In the genomic region with DNA sequence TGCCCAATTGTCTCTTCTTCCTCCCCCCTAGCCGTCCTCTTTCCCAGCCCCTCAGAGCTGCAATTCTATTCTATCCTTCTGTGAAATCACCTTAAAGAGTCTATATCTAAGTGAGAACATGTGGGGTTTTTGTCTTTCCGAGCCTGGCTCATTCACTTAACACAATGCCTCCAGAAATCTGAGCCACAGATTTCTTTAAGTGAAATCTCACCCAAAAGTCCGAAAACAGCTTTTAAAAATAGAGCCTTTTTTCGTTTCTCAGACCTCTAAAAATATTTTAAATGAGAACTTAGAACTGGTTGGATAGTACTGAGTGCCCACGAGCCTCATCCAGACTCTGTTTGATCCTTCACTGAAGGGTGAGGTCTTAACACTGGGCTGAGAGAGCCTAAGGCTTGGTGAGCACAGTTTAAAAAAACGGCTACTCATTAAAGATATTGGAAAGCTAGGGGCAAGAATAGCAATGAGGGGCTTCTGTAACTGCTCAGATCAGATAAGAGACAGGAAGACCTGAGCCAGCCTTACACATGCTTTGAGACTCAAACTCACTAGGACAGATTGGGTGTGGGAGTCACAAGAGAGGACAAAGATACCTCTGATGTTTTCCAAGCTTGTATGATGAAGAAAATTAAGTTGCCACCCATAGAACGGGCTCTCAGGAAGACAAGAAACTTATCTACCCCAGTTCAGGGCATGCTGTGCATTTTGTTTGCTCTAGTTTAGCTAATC, we compare ENCODE assay signal across 27 mouse cellular contexts.
DNase-seq lines count a peak whose midpoint lies in the region; ATAC-seq lines count a peak whose summit lies in the region.
"Had no signal": no experiment of that assay in that cellular context is flagged by ENCODE, and none has a peak within 500 bp of the region (broad histone marks: within the 10 kb centered on the region; RNA-seq: fewer than 3 reads in every experiment).

No protein-coding gene starts in this region.

- H3K27me3 ChIP-seq in midbrain, embryonic 11.5 days (ENCODE audit: control insufficient read depth, insufficient read depth, low read length), result no peaks in the 10 kb centered on the region
- H3K27me3 ChIP-seq: embryonic facial prominence, embryonic 13.5 days; forebrain, embryonic 13.5 days; hindbrain, embryonic 13.5 days; stomach, embryonic 15.5 days had no signal

- H3K9ac ChIP-seq in midbrain, embryonic 11.5 days (ENCODE audit: low read length), result no peak overlapping the region
- H3K9ac ChIP-seq: embryonic facial prominence, embryonic 13.5 days; forebrain, embryonic 13.5 days; hindbrain, embryonic 13.5 days; limb, embryonic 12.5 days; liver, postnatal 0 days; stomach, embryonic 15.5 days had no signal

- peak; percentile 31 to 51 for DNase-seq in left cerebral cortex, adult 18-20 months (ENCODE audit: low spot score in 2 of 2)
- no peak for DNase-seq in left cerebral cortex, postnatal 4 days
- peak; percentile 53 to 93 for DNase-seq in left cerebral cortex, postnatal 25 days (ENCODE audit: low spot score in 2 of 2)
- DNase-seq in midbrain, embryonic 11.5 days (ENCODE audit: low spot score, missing footprints), result peak; percentile 86
- peak; percentile 49 for DNase-seq in right cerebral cortex, postnatal 25 days
- no peak for DNase-seq in lung, adult 18-20 months
- DNase-seq in ovary, postnatal 10 days (ENCODE audit: low spot score), result no peak
- DNase-seq: adrenal gland, adult 2 months; cerebellum, adult 2 months; cerebellum, postnatal 25 days; embryo, embryonic 11 days; gastrocnemius, postnatal 25 days; heart, adult 18-20 months; heart, postnatal 36 days; kidney, adult 8-10 months; kidney, postnatal 10 days; liver, postnatal 0 days; lung, postnatal 10 days; thymus, adult 18-20 months; thymus, postnatal 36 days had no signal

- no peak overlapping the region for H3K4me3 ChIP-seq in midbrain, embryonic 11.5 days (ENCODE audit: low read depth, low read length)
- H3K4me3 ChIP-seq: embryonic facial prominence, embryonic 13.5 days; erythroblast, embryonic 14.5 days; forebrain, embryonic 13.5 days; hindbrain, embryonic 13.5 days; limb, embryonic 12.5 days; stomach, embryonic 15.5 days had no signal

- no peaks in the 10 kb centered on the region for H3K9me3 ChIP-seq in midbrain, embryonic 11.5 days (ENCODE audit: control insufficient read depth, low read length)
- H3K9me3 ChIP-seq: embryonic facial prominence, embryonic 13.5 days; forebrain, embryonic 13.5 days; hindbrain, embryonic 13.5 days; limb, embryonic 12.5 days; stomach, embryonic 15.5 days had no signal

- intact Hi-C loops in left cerebral cortex, postnatal 4 days (cut with DNase I), result no loop called here
- intact Hi-C loops in left cerebral cortex, postnatal 25 days (cut with DNase I), result loop anchor here (1.0 to 10.0 kb wide), 4 partner anchors 37 to 127 kb away; no protein-coding TSS in a partner anchor

- H3K4me2 ChIP-seq in midbrain, embryonic 11.5 days, result no peak overlapping the region
- H3K4me2 ChIP-seq: embryonic facial prominence, embryonic 13.5 days; forebrain, embryonic 13.5 days; hindbrain, embryonic 13.5 days; limb, embryonic 12.5 days; liver, embryonic 11.5 days; stomach, embryonic 15.5 days had no signal

- 31% methylated on average over 7 of the region's 7 CpGs for WGBS in midbrain, embryonic 11.5 days

- no peak for ATAC-seq in midbrain, embryonic 11.5 days (ENCODE audit: low FRiP score)
- ATAC-seq: forebrain, embryonic 13.5 days; liver, postnatal 0 days had no signal

- peaks cover 22% of the 10 kb centered on the region for H3K4me1 ChIP-seq in midbrain, embryonic 11.5 days (ENCODE audit: control insufficient read depth, insufficient read depth, low read length)
- H3K4me1 ChIP-seq: embryonic facial prominence, embryonic 13.5 days; limb, embryonic 12.5 days; stomach, embryonic 15.5 days had no signal

- no peak overlapping the region for H3K27ac ChIP-seq in midbrain, embryonic 11.5 days (ENCODE audit: low read depth, low read length)
- H3K27ac ChIP-seq: embryonic facial prominence, embryonic 13.5 days; forebrain, embryonic 13.5 days; limb, embryonic 12.5 days; stomach, embryonic 15.5 days had no signal

- H3K36me3 ChIP-seq in midbrain, embryonic 11.5 days (ENCODE audit: control insufficient read depth, insufficient read depth, low read length), result no peaks in the 10 kb centered on the region
- H3K36me3 ChIP-seq: embryonic facial prominence, embryonic 13.5 days; hindbrain, embryonic 13.5 days; limb, embryonic 12.5 days; stomach, embryonic 15.5 days had no signal

Comparison
In these comparisons a context has a peak if more than half of its experiments do, and no peak if none do; other contexts are left out.
1. DNase-seq: peak in left cerebral cortex, adult 18-20 months (2 of 2), left cerebral cortex, postnatal 25 days (2 of 2), midbrain, embryonic 11.5 days (single experiment) and right cerebral cortex, postnatal 25 days (single experiment); none in left cerebral cortex, postnatal 4 days (single experiment), lung, adult 18-20 months (0 of 2) and ovary, postnatal 10 days (single experiment).